Mouse (Mus musculus) liver, embryonic 14.5 days (tissue): Measurements from ENCODE around the gene Hrct1. TPM values are rescaled to one million over a fixed set of nuclear protein-coding genes. Genes with fewer than 3 reads are reported as not detected.
A peak's percentile ranks its signal among the peaks of the same experiment; 100 is the strongest.

ENCODE experiments used
- ATAC-seq: fragments of 200-750 bp; cut with Nextera tagmentation; 2 replicates; pipeline ENCODE4 v1.8.0; 2017; ENCODE audit warnings: moderate number of reproducible peaks, mild to moderate bottlenecking, moderate library complexity; ENCODE audit not compliant: insufficient read depth
- DNase-seq, 3 experiments: peaks; one replicate each; pipeline ENCODE4 v3.0.0-alpha.2; 2012 to 2013; ENCODE audit warnings: low read depth in 3 of 3, low spot score in 3 of 3
- H3K27ac ChIP-seq: fragments of 300-500 bp; sonication (generic); 2 replicates; pipeline ENCODE4 v1.5.1; 2014; ENCODE audit warnings: moderate library complexity, mild to moderate bottlenecking, control low read depth, inconsistent platforms
- H3K27me3 ChIP-seq: fragments of 300-500 bp; sonication (generic); 2 replicates; pipeline ENCODE4 v1.6.1; 2014; ENCODE audit warnings: mild to moderate bottlenecking, low read length, moderate library complexity; ENCODE audit not compliant: control insufficient read depth, insufficient read depth
- H3K36me3 ChIP-seq: fragments of 300-500 bp; sonication (generic); replicated peaks from 2 replicates; pipeline ENCODE4 v1.6.1; 2014; ENCODE audit warnings: low read depth; ENCODE audit not compliant: control insufficient read depth, insufficient read depth
- H3K4me1 ChIP-seq, 2 experiments: fragments of 200-500 bp in 1 of 2; fragments of 300-500 bp in 1 of 2; sonication (generic) in 1 of 2; replicated peaks; 2 replicates each; pipeline ENCODE4 v1.6.1; 2012 to 2014; ENCODE audit warnings: antibody characterized with exemption in 1 of 2, inconsistent platforms in 1 of 2, low read length in 1 of 2; ENCODE audit not compliant: control insufficient read depth in 2 of 2, insufficient read depth in 2 of 2
- H3K4me2 ChIP-seq: fragments of 300-500 bp; sonication (generic); 2 replicates; pipeline ENCODE4 v1.6.1; 2014; ENCODE audit warnings: low read depth, mild to moderate bottlenecking, control low read depth, moderate library complexity
- H3K4me3 ChIP-seq, 2 experiments: fragments of 200-500 bp in 1 of 2; fragments of 300-500 bp in 1 of 2; sonication (generic) in 1 of 2; 2 replicates each; pipeline ENCODE4 v1.5.1; 2012 to 2014; ENCODE audit warnings: low read depth in 2 of 2, low read length in 2 of 2, mild to moderate bottlenecking in 2 of 2, control low read depth in 1 of 2, inconsistent platforms in 1 of 2, moderate library complexity in 1 of 2; ENCODE audit not compliant: insufficient read depth in 1 of 2
- H3K9ac ChIP-seq: fragments of 300-500 bp; sonication (generic); replicated peaks from 2 replicates; pipeline ENCODE4 v1.6.1; 2014; ENCODE audit warnings: mild to moderate bottlenecking, control low read depth, moderate library complexity
- H3K9me3 ChIP-seq: fragments of 300-500 bp; sonication (generic); 2 replicates; pipeline ENCODE4 v1.6.1; 2016; ENCODE audit warnings: low read length, mixed read lengths; ENCODE audit not compliant: control insufficient read depth
- CTCF ChIP-seq: IDR thresholded peaks from 2 replicates; pipeline ENCODE4 v1.5.1; 2016; ENCODE audit warnings: antibody characterized with exemption, low read depth, control low read depth
- EP300 ChIP-seq: IDR thresholded peaks from 2 replicates; pipeline ENCODE4 v1.6.1; 2016; ENCODE audit warnings: antibody characterized with exemption, low read depth
- WGBS: fragments of 180-500 bp; shearing (Covaris S2); extraction: QIAGEN DNeasy Blood & Tissue Kit; methylation state at CpG from one replicate; pipeline ENCODE4 v1.1.7; 2014; ENCODE audit not compliant: insufficient replicate concordance; 5-methylcytosine and 5-hydroxymethylcytosine counted together
- polyA plus RNA-seq, 2 experiments: library from polyadenylated mRNA; depleted of rRNA in 1 of 2; stranded (reverse) in 1 of 2; unstranded in 1 of 2; fragments of >200 nt; fragmentation: Nextera tagmentation in 1 of 2; extraction: Ambion mirVana in 1 of 2; gene quantifications; 2 replicates each; pipeline versions ENCODE4 v1.2.1 to v1.2.3; 2012 to 2014

Hrct1 gene
- polyA plus RNA-seq, 2 experiments, result 0.06 to 0.08 TPM

DNA sequence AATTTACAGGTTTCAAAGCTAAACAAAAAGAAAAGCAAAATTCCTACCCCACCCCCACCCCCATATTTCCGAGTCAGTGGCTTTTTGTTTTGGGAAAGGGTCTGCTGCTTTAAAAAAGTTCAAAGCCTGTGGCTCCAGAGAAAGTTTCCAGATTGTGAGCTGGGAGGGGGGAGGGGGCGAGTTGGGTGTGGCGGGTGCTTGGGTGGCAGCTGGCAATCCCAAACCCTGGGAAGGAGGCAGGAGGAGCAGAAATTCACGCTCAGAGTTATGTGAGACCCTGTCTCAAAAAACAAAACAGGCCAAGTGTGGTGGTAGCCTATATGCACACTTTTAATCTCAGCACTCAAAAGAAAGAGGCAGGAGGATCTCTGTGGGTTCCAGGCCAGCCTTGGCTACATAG is 15.6 kb downstream of the Hrct1 start:
- DNase-seq (no peak), ATAC-seq (no peak)
- Histone ChIP-seq H3K9me3 (no peaks in the 10 kb centered on the region), H3K27me3 (no peaks in the 10 kb centered on the region), H3K9ac (no peak overlapping the region), H3K4me3 (no peak overlapping the region), H3K27ac (no peak overlapping the region), H3K36me3 (no peaks in the 10 kb centered on the region), H3K4me2 (no peak overlapping the region), H3K4me1 (no peaks in the 10 kb centered on the region; a peak in 1 of 4 replicates)
- TF ChIP-seq EP300 (no peak), CTCF (no peak)
- 34% methylated on average over 4 of the region's 4 CpGs for WGBS

GRCm38 (mm10) chr4:43743099-43743498 is 16.1 kb downstream of the Hrct1 start:
- Histone ChIP-seq H3K4me2 (no peak overlapping the region), H3K36me3 (no peaks in the 10 kb centered on the region), H3K4me3 (no peak overlapping the region), H3K9ac (no peak overlapping the region), H3K9me3 (no peaks in the 10 kb centered on the region), H3K27me3 (no peaks in the 10 kb centered on the region), H3K4me1 (no peaks in the 10 kb centered on the region; a peak in 1 of 4 replicates), H3K27ac (no peak overlapping the region)
- 33% methylated on average over 1 of the region's 1 CpGs for WGBS
- no peak for ATAC-seq
- TF ChIP-seq CTCF, result 0 out of 2 replicates have a peak, but pooled peaks have one; percentile 10
- TF ChIP-seq EP300, result no peak
- DNase-seq, result no peak

DNA sequence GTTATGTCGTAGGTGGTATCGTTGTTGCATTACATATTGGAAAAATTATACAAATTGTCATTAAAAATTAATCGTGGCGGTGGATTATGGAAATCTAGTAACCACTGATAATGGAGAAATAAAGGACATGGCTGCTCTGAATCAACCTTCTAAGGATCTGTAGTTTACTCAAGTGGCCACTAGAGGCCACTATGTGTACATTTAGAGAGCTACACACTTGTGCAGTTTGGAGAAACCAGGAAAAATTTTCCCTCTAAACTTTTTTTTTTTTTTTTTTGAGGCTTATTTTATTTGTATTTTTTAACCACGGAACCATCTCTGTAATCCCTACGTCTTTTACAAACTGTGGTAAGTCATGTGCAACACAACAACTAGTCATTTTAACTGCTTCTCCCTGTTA is 18.2 kb downstream of the Hrct1 start:
- ATAC-seq, result no peak
- no peak for DNase-seq

DNA sequence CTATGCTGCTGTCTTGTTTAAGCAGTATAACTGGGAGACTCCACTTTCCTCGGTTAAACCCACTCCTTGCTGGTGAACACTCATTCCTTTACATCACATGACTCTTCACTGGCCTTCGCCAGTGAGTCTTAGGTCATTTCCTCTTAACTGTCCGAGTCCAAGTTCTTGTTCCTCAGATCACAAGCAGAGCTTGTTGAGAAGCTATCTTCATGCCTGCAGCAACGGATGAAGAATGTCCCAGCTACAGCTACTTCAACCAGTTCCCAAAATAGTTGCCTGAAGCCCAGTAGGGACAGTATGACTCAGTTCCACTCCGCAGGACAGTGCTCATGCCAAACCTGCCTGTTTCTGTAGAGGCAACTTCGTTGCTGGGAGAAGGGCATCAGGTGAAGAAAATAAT is 30.2 kb downstream of the Hrct1 start:
- Histone ChIP-seq H3K4me1 (no peaks in the 10 kb centered on the region), H3K9me3 (no peaks in the 10 kb centered on the region), H3K9ac (no peak overlapping the region), H3K27ac (no peak overlapping the region), H3K4me2 (no peak overlapping the region), H3K27me3 (no peaks in the 10 kb centered on the region), H3K4me3 (no peak overlapping the region), H3K36me3 (no peaks in the 10 kb centered on the region)
- WGBS, result 25% methylated on average over 6 of the region's 6 CpGs
- DNase-seq (no peak), ATAC-seq (no peak)
- no peak for TF ChIP-seq CTCF
- TF ChIP-seq EP300, result no peak

More for the DNA sequence above, 18.2 kb downstream of the Hrct1 start:
- no peak overlapping the region for H3K9ac ChIP-seq
- H3K4me3 ChIP-seq, result no peak overlapping the region
- H3K36me3 ChIP-seq, result no peaks in the 10 kb centered on the region
- no peak overlapping the region for H3K4me2 ChIP-seq
- TF ChIP-seq EP300 (no peak), CTCF (peak; percentile 43; the same call in 1 of the 2 replicates)
- no peaks in the 10 kb centered on the region; a peak in 1 of 4 replicates for H3K4me1 ChIP-seq
- WGBS, result 10% methylated on average over 6 of the region's 6 CpGs
- H3K27ac ChIP-seq, result no peak overlapping the region
- no peaks in the 10 kb centered on the region for H3K27me3 ChIP-seq
- H3K9me3 ChIP-seq, result no peaks in the 10 kb centered on the region

- no peaks in the 10 kb centered on the region for H3K9me3 ChIP-seq
- TF ChIP-seq CTCF (no peak), EP300 (no peak)
- H3K9ac ChIP-seq, result no peak overlapping the region
- no peaks in the 10 kb centered on the region for H3K27me3 ChIP-seq
- DNase-seq (no peak), ATAC-seq (no peak)
- H3K4me3 ChIP-seq, result no peak overlapping the region
- no peak overlapping the region for H3K27ac ChIP-seq
- H3K4me1 ChIP-seq, result no peaks in the 10 kb centered on the region
- no peaks in the 10 kb centered on the region for H3K36me3 ChIP-seq
- WGBS, result 73% methylated on average over 21 of the region's 21 CpGs
- no peak overlapping the region for H3K4me2 ChIP-seq
These were observed 32.8 kb downstream of the Hrct1 start for GRCm38 (mm10) chr4:43759571-43760418.
